Mouse (Mus musculus): ENCODE measurements around the gene Pcgf1. TPM values are rescaled to one million over a fixed set of nuclear protein-coding genes. Genes with fewer than 3 reads are reported as not detected.

Gene Pcgf1
- polyA plus RNA-seq, 1 experiment from 2014 or later = 38.8 TPM

DNA sequence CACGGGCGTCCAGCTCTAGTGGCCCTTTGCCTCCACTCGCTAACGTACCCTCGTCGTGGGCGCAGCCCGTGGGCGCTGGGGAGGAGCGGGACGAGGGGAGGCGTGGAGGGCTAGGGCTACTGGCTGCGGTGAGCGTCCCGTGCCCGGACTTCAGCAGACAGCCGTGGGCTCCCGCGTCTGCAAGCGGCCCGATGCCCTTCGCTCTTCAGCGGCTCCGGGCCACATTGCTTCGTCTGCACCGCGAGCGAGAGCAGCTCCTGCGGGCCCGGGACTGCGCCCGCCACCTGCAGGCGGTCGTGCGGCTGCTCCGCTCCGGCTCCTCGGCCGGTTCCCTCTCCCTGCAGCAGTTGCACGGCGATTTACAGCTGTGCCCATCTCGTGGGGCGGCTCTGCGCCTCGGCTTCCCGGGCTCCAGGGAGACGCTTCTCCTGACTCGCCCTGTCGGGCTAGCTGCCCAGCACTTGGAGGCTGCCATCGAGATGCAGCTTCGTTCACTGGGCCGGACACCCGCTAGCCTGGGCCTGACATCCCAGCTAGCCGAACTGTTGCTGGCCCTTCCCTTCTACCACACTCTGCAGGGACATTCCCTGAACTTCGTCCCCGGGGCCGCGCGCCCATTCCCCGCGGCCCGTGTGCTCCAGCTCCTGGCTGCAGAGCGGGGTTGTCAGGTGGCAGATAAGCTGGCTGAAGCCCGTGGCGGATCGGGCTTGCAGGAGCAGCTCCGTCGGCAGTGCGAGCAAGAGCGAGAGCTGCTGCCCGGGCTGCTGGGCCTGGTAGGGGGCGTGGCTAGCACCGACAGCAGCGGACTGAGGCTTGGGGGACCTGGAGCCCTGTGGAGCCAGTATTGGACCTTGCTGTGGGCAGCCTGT is 24.3 kb downstream of the Pcgf1 start:
- H3K36me3 ChIP-seq (ENCODE audit: control insufficient read depth, insufficient read depth, low read length) = no peaks in the 10 kb centered on the region
- peak overlapping the region; percentile 57 for H3K9ac ChIP-seq (replicated peaks; ENCODE audit: low read depth, low read length)
- under 1% methylated on average over 74 of the region's 74 CpGs for WGBS
- peak overlapping the region; percentile 72 for H3K4me3 ChIP-seq (ENCODE audit: low read depth, low read length)
- ATAC-seq (ENCODE audit: insufficient number of reproducible peaks, insufficient read depth, low FRiP score, low read depth) = peak; percentile 80
- peak overlapping the region; percentile 91 for H3K4me2 ChIP-seq (replicated peaks; ENCODE audit: low read depth, low read length)
- peak overlapping the region; percentile 81 for H3K27ac ChIP-seq (ENCODE audit: low read length)
- H3K9me3 ChIP-seq (ENCODE audit: control insufficient read depth, low read depth, low read length) = no peaks in the 10 kb centered on the region
- H3K27me3 ChIP-seq (ENCODE audit: control insufficient read depth, insufficient read depth, low read length) = no peaks in the 10 kb centered on the region
- peaks cover 10% of the 10 kb centered on the region; the same call in 1 of the 2 replicates for H3K4me1 ChIP-seq (ENCODE audit: control insufficient read depth, insufficient read depth, low read length)

DNA sequence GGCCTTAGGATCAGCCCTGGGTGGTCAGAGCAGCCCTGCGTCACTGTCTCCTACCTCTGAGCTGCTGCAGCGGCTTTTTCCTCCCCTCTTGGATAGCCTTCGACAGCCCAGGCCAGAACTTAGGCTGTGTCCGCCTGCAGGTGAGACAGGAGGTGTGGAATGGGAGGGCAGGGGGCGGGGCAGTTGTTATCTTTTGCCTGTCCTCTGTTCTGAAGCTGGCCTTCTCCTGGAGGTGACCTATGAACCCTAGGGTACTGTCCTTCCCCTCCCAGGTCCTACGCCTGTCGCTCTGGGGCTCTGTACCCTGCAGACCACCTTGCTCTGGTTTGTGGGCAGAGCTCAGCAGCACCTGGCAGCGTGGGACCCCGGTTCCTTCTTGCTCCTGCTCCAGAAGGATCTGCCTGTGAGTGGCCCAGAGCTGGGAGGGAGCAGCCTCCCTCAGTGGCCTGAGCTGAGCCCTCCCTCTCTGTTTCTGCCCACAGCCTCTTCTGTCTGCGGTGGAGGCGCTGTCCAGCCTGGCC is 25.5 kb downstream of the Pcgf1 start:
- WGBS = 35% methylated on average over 11 of the region's 11 CpGs
- ATAC-seq (ENCODE audit: insufficient number of reproducible peaks, insufficient read depth, low FRiP score, low read depth) = no peak
- H3K9ac ChIP-seq (replicated peaks; ENCODE audit: low read depth, low read length) = no peak overlapping the region
- H3K4me1 ChIP-seq (ENCODE audit: control insufficient read depth, insufficient read depth, low read length) = peaks cover 15% of the 10 kb centered on the region
- no peaks in the 10 kb centered on the region for H3K36me3 ChIP-seq (ENCODE audit: control insufficient read depth, insufficient read depth, low read length)
- no peak overlapping the region for H3K27ac ChIP-seq (ENCODE audit: low read length)
- H3K4me3 ChIP-seq (ENCODE audit: low read depth, low read length) = no peak overlapping the region
- H3K4me2 ChIP-seq (replicated peaks; ENCODE audit: low read depth, low read length) = 0 out of 2 replicates have a peak overlapping the region, but pooled peaks have one; percentile 91
- H3K9me3 ChIP-seq (ENCODE audit: control insufficient read depth, low read depth, low read length) = no peaks in the 10 kb centered on the region
- H3K27me3 ChIP-seq (ENCODE audit: control insufficient read depth, insufficient read depth, low read length) = no peaks in the 10 kb centered on the region

DNA sequence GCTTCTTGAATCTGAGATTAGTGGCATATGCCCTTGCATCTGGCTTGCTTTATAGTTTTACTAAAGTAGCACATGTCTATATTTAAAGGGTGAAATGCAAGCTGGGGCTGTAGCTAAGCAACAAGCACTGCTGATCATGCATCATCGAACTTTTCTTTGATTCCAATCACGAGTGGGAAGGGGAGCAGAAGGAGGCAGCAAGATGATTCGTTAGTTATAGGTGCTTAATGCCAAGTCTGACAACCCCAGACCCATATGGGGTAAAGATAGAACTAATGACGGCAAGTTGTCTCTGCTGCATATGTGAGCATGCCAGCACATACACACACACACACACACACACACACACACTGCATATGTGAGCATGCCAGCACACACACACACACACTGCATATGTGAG is 26.5 kb downstream of the Pcgf1 start:
- H3K27ac ChIP-seq (ENCODE audit: low read length) = no peak overlapping the region
- WGBS = 78% methylated on average over 4 of the region's 4 CpGs

DNA sequence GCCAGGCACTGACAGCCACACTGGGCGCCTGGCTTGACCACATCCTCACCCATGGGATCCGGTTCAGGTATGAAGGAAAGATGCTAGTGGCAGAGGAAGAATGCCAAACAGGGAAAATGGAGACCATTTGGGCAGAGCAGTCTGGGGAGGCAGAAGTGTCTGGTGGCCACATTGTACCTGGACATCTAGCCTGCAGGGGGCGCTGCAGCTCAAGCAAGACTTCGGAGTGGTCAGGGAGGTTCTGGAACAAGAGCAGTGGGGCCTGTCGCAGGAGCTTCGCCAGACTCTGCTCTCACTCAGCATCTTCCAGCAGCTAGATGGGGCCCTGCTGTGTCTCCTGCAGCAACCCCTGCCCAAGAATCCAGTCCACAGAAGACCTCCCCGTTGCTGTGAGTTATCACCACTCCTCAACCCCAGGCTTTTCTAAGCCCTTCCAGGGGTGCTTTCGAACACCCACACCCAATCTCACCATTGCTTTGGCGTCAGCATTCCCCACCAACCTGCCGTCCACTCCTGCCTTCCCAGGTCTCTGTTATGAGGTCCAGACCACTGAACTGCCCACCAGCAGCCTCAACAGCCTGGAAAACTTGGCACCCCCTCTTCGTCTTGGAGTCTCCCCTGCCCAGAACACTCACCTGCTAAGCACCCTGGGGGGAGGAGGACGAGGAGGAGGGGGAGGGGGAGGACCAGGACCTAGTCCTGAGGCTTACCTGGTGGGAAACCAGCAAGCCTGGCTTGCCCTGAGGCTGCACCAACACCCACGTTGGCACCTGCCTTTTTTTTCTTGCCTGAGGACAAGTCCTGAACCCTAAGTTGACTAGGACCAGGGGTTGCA is 30.1 kb downstream of the Pcgf1 start:
- H3K9me3 ChIP-seq (ENCODE audit: control insufficient read depth, low read depth, low read length) = no peaks in the 10 kb centered on the region
- H3K36me3 ChIP-seq (ENCODE audit: control insufficient read depth, insufficient read depth, low read length) = peaks cover 4% of the 10 kb centered on the region; the same call in 1 of the 2 replicates
- 0 out of 2 replicates have a peak, but pooled peaks have one; percentile 31 for ATAC-seq (ENCODE audit: insufficient number of reproducible peaks, insufficient read depth, low FRiP score, low read depth)
- peak overlapping the region; percentile 94; the same call in 1 of the 2 replicates for H3K9ac ChIP-seq (replicated peaks; ENCODE audit: low read depth, low read length)
- peak overlapping the region; percentile 96; the same call in 1 of the 2 replicates for H3K4me3 ChIP-seq (ENCODE audit: low read depth, low read length)
- no peak overlapping the region for H3K27ac ChIP-seq (ENCODE audit: low read length)
- H3K4me2 ChIP-seq (replicated peaks; ENCODE audit: low read depth, low read length) = peak overlapping the region; percentile 87
- WGBS = 36% methylated on average over 13 of the region's 13 CpGs
- no peaks in the 10 kb centered on the region for H3K27me3 ChIP-seq (ENCODE audit: control insufficient read depth, insufficient read depth, low read length)
- H3K4me1 ChIP-seq (ENCODE audit: control insufficient read depth, insufficient read depth, low read length) = peaks cover 22% of the 10 kb centered on the region

More for the DNA sequence above, 26.5 kb downstream of the Pcgf1 start:
- peaks cover 19% of the 10 kb centered on the region for H3K4me1 ChIP-seq (ENCODE audit: control insufficient read depth, insufficient read depth, low read length)
- H3K4me2 ChIP-seq (replicated peaks; ENCODE audit: low read depth, low read length) = no peak overlapping the region
- no peak overlapping the region for H3K4me3 ChIP-seq (ENCODE audit: low read depth, low read length)
- H3K9ac ChIP-seq (replicated peaks; ENCODE audit: low read depth, low read length) = no peak overlapping the region
- no peak for ATAC-seq (ENCODE audit: insufficient number of reproducible peaks, insufficient read depth, low FRiP score, low read depth)
- H3K27me3 ChIP-seq (ENCODE audit: control insufficient read depth, insufficient read depth, low read length) = no peaks in the 10 kb centered on the region
- H3K36me3 ChIP-seq (ENCODE audit: control insufficient read depth, insufficient read depth, low read length) = no peaks in the 10 kb centered on the region
- H3K9me3 ChIP-seq (ENCODE audit: control insufficient read depth, low read depth, low read length) = no peaks in the 10 kb centered on the region

DNA sequence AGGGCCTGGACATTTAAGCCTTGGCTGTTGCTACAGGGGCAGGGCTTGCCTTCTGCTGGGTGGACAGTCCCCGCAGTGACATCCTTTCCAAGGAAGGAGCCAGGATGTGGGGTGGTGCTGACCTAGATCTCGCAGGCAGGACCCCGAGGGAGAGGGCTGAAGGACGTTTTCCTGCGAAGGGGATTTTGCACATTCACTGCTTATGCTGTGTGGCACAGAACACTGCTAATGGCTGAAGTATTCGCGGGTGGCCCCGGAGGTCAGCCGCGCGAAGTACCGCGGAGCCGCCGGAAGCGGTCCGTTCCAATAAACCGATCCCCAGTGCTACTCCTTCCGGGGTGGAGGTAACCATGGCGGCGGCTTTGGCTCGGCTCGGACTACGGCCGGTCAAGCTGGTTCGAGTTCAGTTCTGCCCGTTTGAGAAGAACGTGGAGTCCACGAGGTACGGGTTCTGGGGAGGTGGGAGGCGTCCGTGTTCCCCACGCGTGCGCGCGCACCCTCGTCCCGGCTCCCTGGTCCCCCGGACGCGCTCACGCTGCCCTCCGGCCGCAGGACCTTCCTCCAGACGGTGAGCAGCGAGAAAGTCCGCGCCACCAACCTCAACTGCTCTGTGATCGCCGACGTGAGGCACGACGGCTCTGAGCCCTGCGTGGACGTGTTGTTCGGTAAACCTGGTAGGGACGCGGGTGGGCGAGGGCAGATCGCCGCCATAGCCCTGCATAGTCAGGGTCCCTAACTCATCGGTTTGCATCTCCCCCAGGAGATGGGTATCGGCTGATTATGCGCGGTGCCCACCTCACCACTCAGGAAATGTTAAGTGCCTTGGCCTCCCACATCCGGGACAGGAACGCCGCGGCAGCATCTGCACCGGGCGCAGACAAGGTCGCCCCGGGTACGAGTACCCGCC is 31.3 kb downstream of the Pcgf1 start, which contains the start of gene Mrpl53:
Gene Mrpl53, plus strand, starts transcription at position 279 of the 907 bp plus-strand sequence.
- Histone ChIP-seq H3K36me3 (ENCODE audit: control insufficient read depth, insufficient read depth, low read length) (peaks cover 4% of the 10 kb centered on the region; the same call in 1 of the 2 replicates), H3K27me3 (ENCODE audit: control insufficient read depth, insufficient read depth, low read length) (no peaks in the 10 kb centered on the region), H3K4me2 (replicated peaks; ENCODE audit: low read depth, low read length) (peak within 1 kb of the TSS; percentile 87), H3K9me3 (ENCODE audit: control insufficient read depth, low read depth, low read length) (no peaks in the 10 kb centered on the region), H3K9ac (replicated peaks; ENCODE audit: low read depth, low read length) (peak within 1 kb of the TSS; percentile 94), H3K4me1 (ENCODE audit: control insufficient read depth, insufficient read depth, low read length) (peaks cover 17% of the 10 kb centered on the region), H3K4me3 (ENCODE audit: low read depth, low read length) (peak within 1 kb of the TSS; percentile 96), H3K27ac (ENCODE audit: low read length) (peak within 1 kb of the TSS; percentile 78)
- under 1% methylated on average over 76 of the region's 76 CpGs for WGBS
- ATAC-seq (ENCODE audit: insufficient number of reproducible peaks, insufficient read depth, low FRiP score, low read depth) = peak; percentile 83

DNA sequence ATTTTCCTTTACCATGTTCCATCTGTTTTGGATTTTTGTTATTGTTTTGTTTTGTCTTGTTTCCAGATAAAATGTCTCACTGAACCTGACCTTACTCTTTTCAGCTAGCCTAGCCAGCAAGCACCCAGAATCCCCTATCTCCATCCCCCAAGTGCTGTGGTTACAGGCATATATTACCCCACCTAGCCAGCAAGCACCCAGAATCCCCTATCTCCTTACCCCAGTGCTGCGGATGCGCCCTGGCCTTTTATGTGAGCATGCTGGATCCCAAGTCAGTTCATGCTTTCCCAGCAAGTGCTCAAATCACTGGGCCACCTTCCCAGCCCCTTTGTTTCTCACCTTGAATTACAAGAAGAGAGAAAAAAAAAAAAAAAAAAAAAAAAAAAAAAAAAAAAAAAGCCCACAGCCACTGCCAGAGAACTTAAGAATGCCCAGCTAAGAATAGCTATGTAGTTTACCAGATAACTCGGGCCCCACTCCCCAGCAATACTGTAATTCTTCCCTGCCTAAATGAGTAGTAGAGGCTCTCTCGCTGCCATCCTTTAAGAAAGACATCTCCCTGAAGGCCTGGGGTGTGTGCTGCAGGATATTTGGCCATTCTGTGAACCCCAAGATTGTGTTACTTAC is 34.0 kb downstream of the Pcgf1 start:
- Histone ChIP-seq H3K27ac (ENCODE audit: low read length) (no peak overlapping the region), H3K4me2 (replicated peaks; ENCODE audit: low read depth, low read length) (no peak overlapping the region), H3K9ac (replicated peaks; ENCODE audit: low read depth, low read length) (no peak overlapping the region), H3K4me3 (ENCODE audit: low read depth, low read length) (no peak overlapping the region), H3K27me3 (ENCODE audit: control insufficient read depth, insufficient read depth, low read length) (no peaks in the 10 kb centered on the region), H3K36me3 (ENCODE audit: control insufficient read depth, insufficient read depth, low read length) (peaks cover 4% of the 10 kb centered on the region; the same call in 1 of the 2 replicates), H3K4me1 (ENCODE audit: control insufficient read depth, insufficient read depth, low read length) (peaks cover 26% of the 10 kb centered on the region), H3K9me3 (ENCODE audit: control insufficient read depth, low read depth, low read length) (no peaks in the 10 kb centered on the region)
- ATAC-seq (ENCODE audit: insufficient number of reproducible peaks, insufficient read depth, low FRiP score, low read depth) = no peak
- 87% methylated on average over 4 of the region's 4 CpGs for WGBS

DNA sequence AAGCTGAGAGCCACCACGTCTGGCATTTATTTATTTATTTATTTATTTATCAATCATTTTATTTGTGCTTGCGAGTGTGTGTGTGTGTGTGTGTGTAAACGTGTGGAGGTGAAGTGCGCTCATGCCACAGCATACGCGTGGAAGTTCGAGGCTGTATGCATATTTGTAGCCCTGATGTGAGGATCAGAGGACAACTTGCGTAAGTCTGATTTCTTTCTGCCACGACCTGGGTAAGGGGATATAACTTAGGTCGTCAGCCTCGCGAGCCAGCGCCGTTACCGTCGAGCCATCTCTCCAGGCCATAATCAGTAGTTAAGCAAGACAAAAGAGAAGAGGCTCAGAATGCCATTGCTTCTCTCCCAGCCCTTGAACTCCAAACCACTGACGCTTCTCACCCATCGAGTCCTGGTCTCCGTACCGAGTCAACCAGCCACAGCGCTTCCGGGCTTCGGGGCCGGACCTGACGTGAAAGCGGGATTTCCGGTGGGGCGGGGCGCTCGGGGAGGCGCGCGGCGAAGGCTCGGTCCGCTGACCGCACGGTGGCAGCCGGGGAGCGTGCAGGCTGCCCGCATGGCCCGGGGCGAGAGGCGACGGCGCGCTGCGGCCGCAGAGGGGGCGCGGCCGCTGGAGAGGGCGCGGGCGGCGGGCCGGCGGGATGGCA is 37.5 kb downstream of the Pcgf1 start, which contains the start of gene Mogs:
Gene Mogs, plus strand, starts transcription at position 486 of the 661 bp plus-strand sequence.
- H3K4me3 ChIP-seq (ENCODE audit: low read depth, low read length) = peak within 1 kb of the TSS; percentile 65
- peak within 1 kb of the TSS; percentile 77 for H3K27ac ChIP-seq (ENCODE audit: low read length)
- H3K36me3 ChIP-seq (ENCODE audit: control insufficient read depth, insufficient read depth, low read length) = peaks cover 25% of the 10 kb centered on the region
- H3K27me3 ChIP-seq (ENCODE audit: control insufficient read depth, insufficient read depth, low read length) = no peaks in the 10 kb centered on the region
- peak within 1 kb of the TSS; percentile 94 for H3K4me2 ChIP-seq (replicated peaks; ENCODE audit: low read depth, low read length)
- peak; percentile 93 for ATAC-seq (ENCODE audit: insufficient number of reproducible peaks, insufficient read depth, low FRiP score, low read depth)
- peak within 1 kb of the TSS; percentile 71 for H3K9ac ChIP-seq (replicated peaks; ENCODE audit: low read depth, low read length)
- H3K9me3 ChIP-seq (ENCODE audit: control insufficient read depth, low read depth, low read length) = no peaks in the 10 kb centered on the region
- peaks cover 22% of the 10 kb centered on the region for H3K4me1 ChIP-seq (ENCODE audit: control insufficient read depth, insufficient read depth, low read length)
- under 1% methylated on average over 57 of the region's 58 CpGs for WGBS
